Mouse (Mus musculus): ENCODE measurements around the gene Brip1.

GRCm38 (mm10) chr11:86078025-86078424 is 123.0 kb downstream of the Brip1 start:
- no peak for TF ChIP-seq GATA1 (IDR thresholded peaks at IDR 0.05; ENCODE audit: borderline replicate concordance, low read length)
- no peak for TF ChIP-seq FLI1 (IDR thresholded peaks at IDR 0.05; ENCODE audit: low read length)
